Mouse (Mus musculus): ENCODE results near the gene Ibsp.

Ibsp gene

DNA sequence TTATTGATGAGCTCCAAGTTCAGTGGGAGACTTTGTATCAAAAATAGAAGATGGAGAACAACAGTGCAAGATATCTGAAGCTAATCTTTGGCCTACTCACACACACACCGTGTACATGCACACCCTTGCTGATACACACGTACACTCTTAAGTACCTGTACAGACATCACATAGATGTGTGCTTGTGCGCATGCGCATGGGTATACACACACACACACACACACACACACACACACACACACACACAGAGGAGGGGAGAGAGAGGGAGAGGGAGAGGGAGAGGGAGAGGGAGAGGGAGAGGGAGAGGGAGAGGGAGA lies 41.5 kb downstream of the Ibsp start:
- DNase-seq (ENCODE audit: low read depth, low spot score) = no peak

DNA sequence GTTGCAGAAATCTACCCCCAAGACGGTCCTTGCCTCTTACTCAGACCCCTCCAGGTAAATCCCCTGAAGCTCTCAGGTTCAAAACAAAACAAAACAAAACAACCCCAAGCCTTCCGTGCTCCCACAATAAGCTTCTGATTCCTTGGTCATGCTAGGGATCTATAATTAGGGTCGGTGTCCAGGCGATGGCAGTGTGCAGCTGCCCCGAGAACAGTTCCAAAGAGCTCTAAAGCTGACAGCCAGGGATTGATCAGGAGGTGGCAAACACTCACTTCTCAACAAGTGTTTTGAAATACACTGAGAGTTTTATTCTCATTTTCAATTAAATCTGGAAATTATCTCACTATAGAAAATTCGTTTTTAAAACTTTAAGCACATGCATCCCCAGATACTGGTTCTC lies 43.9 kb downstream of the Ibsp start:
- no peak for DNase-seq (ENCODE audit: low read depth, low spot score)

DNA sequence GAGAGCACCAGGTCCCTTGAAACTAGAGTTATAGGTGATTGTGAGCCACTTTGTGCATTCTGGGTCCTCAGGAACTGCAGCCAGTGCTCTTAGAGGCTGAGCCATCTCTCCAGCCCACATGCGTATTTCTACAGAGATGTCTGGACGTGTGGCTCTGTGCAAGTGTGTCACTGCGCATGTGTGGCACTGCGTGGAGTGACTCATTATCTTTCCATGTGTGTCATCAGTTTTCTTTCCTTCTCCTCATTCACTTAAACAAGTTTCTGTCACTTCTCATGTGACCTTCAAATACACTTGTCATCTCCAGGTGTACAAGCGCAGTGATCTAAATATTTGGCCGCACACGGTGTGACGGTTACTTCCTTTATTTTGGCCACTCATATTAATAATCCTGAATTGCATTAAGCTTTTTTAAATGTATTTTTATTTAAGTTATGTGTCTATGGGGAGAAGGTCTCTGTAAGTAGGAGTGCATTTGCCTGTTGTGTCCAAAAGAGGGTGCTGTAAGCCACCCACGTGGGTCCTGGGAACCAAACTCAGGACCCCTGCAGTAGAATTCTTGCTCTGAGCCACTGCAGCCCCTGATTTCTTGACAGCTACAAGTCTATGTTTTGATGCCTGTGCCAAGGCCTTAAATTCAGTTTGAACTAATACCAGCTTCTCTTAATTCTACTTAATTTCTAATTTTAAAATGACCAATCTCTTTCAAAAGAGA lies 45.7 kb downstream of the Ibsp start:
- no peak for DNase-seq (ENCODE audit: low read depth, low spot score)

DNA sequence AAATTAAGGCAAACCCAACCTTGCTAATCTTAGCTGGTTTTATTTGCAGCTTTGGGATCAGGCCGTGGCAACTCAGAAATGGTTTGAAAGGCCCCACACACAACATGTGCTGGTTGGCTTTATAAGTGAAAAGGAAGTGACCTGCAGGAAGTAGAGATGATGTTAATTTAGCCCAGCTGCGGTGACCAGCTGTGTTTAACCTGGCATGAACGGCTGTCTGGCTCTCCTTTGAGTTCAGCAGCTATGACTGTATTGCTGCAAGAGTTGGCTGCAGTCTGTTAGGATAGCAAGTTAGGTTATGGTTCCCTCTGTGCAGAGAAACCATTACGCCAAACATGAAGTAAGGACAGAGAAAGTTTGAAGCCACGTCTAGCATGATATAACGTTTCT lies 46.3 kb downstream of the Ibsp start:
- DNase-seq (ENCODE audit: low read depth, low spot score) = no peak

DNA sequence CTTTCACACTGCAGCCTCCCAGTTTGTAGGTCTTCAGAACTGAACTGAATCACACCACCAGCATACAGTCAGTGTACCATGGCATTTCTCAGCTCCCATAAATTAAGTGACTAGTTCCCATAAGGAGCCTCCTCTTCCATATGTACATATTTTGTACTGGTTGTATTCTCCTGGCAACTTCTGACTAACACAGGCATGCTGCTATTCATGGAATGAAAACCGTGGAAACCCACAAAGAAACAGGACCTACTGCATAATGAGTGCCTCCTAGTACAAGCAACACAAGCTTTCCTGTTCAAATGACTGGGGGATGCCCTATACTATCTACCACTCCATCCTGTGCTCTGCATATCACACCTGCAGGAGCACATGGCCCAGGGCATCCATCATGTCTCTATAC lies 52.1 kb downstream of the Ibsp start:
- DNase-seq (ENCODE audit: low read depth, low spot score) = no peak

DNA sequence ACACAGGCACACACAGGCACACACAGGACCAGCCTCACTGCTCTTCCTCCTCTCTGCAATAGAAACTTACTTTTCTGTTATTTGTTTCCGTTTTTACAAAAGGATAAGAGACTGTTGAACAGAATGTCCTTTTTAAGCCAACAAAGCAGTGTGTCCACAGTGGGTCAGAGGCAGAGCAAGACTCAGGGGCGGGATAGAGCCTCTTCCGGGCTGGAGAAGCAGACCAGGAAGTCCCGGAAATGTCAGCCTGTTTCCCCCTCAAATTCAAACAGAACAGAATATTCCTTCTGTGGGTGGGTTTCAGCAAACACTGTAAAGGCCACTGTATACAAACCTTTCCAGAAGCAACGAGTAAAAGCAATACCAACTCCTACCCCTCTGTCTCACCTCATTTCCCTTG lies 52.9 kb downstream of the Ibsp start:
- no peak for DNase-seq (ENCODE audit: low read depth, low spot score)

DNA sequence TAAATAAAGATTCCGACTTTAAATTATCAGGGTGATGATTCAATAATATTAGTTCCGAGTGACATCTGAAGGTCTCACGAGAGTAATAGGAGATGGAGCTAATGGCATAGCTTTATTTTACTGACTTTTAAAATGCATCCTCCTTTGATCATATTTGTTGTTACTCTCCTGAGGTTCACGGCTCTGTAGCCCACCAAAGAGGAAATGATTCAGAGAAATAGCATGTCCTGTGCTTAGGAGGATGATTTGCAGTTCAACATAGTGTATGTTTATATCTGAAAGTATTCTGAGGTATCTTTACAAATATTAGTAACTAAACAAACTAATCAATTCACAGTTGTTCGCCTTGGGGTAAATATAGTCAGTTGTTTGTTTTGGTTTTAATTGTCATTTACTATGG lies 58.6 kb downstream of the Ibsp start:
- no peak for DNase-seq (ENCODE audit: low read depth, low spot score)

DNA sequence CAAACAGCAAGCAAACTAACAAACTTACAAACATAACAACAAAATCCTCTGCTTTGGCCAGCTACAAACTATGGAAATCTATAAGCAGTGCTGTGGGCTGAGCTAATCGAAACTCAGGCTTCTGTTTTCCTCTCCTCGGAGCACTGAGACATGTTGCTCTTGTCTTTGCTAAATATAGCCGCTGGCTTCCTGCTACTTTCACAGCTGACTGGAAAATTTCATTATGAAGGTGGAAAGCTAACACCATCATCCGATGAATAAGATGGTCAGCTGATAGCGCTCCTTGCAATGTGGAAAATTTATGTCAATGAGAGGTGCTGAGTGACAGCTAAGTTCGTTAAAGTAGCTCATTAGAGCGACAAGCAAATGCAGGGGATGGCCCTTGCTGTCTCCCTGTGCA lies 59.6 kb downstream of the Ibsp start:
- no peak for DNase-seq (ENCODE audit: low read depth, low spot score)

DNA sequence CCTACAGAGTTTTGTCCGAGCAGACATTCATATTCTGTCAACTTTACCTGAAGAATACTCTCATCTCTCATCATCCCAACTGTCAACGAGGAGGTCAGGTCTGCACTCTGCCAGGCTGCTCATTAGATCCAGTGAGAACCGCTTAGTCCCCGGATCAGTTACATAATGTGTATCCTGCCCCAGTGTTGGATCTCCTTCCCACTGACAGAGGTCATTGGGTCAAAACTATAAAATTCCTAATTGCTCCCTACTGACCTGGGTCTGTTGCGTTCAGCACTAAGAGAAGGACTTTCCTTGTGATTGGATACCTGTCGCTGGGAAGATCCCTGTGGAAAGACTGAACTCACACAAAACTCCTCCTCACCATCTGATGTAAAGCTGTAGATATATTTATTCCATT lies 60.3 kb downstream of the Ibsp start:
- DNase-seq (ENCODE audit: low read depth, low spot score) = no peak

Data from WW6 (cell line).